Mouse (Mus musculus): Measurements from ENCODE around the gene Rasgrf1. TPM values are rescaled to one million over a fixed set of nuclear protein-coding genes. Genes with fewer than 3 reads are reported as not detected.
"Not testable (repeated sequence)": the region's sequence is repeated elsewhere in the genome, so short reads cannot be mapped to it uniquely, and the experiment has no call there.

Gene Rasgrf1
- total and polyA plus RNA-seq, 3 experiments: not detected

DNA sequence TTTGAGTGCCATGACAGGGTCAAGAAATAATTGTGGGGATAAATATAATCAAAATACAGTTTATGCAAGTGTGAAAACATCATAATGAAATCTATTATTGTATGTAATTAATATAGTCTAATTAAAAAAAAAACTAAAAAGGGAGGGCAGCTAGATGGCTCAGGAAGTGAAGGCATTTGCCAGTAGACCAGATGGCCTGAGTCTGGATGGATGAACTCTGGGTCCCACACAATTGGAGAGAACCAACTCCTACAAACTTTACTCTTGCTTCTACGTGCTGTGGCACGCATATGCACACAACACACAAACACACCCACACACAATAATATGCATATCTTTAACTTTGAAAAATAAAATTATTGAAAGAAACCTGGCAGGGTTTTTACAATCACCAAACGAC, 131.8 kb downstream of the Rasgrf1 start:
- H3K79me2 ChIP-seq (replicated peaks; ENCODE audit: control insufficient read depth, extremely low read depth, insufficient read depth, poor library complexity, severe bottlenecking): no peaks in the 10 kb centered on the region
- peaks cover 3 to 9% of the 10 kb centered on the region in 2 experiments; a peak in 1 of 4 replicates for H3K4me1 ChIP-seq (ENCODE audit: control insufficient read depth in 1 of 2, insufficient read depth in 2 of 2)
- H3K27ac ChIP-seq (ENCODE audit: insufficient read depth, low read depth): no peak overlapping the region
- TF ChIP-seq E2F4 (IDR thresholded peaks at IDR 0.05; ENCODE audit: insufficient replicate concordance, low read depth, low read length): no peak
- TF ChIP-seq RCOR1 (conservative IDR thresholded peaks at IDR 0.05; ENCODE audit: low read depth, low read length): no peak
- no peak for TF ChIP-seq KAT2A (IDR thresholded peaks at IDR 0.05; ENCODE audit: insufficient replicate concordance, low read length)
- TF ChIP-seq PAX5 (IDR thresholded peaks at IDR 0.05; ENCODE audit: low read length): no peak
- no peak for TF ChIP-seq USF1 (IDR thresholded peaks at IDR 0.05; ENCODE audit: low read depth, low read length)
- no peak for TF ChIP-seq JUN (IDR thresholded peaks at IDR 0.05; ENCODE audit: insufficient read depth, low read depth, low read length)
- TF ChIP-seq POLR2A (IDR thresholded peaks at IDR 0.05; ENCODE audit: low read depth, low read length): no peak
- in situ Hi-C loops (cut with MboI; ENCODE audit: low pct_ligation_motif_present, low pct_unique_long_range_greater_than_20kb, low sequenced_read_pairs): no loop called here
- H3K9ac ChIP-seq (ENCODE audit: insufficient read depth, low read depth): no peak overlapping the region
- no peak overlapping the region for H3K4me2 ChIP-seq (ENCODE audit: insufficient read depth, low read depth, poor library complexity, severe bottlenecking)
- H3K4me3 ChIP-seq (replicated peaks in 1 of 3; ENCODE audit: low read depth in 2 of 3, low read length in 2 of 3, poor library complexity in 1 of 3): no peak overlapping the region
- no peaks in the 10 kb centered on the region for H3K36me3 ChIP-seq (replicated peaks in 1 of 2; ENCODE audit: control insufficient read depth in 1 of 2, insufficient read depth in 1 of 2, low read length in 1 of 2)
- no peaks in the 10 kb centered on the region for H3K27me3 ChIP-seq (replicated peaks)
- DNase-seq (ENCODE audit: extremely low read depth): no peak
- dilution Hi-C loops (cut with MboI; ENCODE audit: extremely low pct_ligation_motif_present, extremely low pct_unique_long_range_greater_than_20kb, low sequenced_read_pairs): no loop called here
- no peaks in the 10 kb centered on the region for H3K9me3 ChIP-seq (replicated peaks; ENCODE audit: low read length)

DNA sequence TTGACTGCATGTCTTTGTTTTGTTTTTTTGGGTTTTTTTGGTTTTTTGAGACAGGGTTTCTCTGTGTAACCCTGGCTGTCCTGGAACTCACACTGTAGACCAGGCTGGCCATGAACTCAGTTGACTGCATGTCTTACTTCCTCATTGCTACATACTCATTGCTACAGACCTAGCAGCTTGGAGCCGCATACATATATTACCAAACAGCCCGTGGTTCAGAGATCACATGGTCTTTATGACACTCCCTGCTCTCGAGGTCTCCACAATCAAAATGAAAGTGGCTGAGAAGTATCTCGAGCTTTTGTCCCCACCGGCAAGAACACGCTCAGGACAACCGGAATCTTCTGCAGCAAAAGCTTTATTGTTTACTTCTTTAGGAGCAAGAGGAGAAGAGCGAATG, 133.2 kb downstream of the Rasgrf1 start:
- H3K4me1 ChIP-seq (ENCODE audit: control insufficient read depth in 1 of 2, insufficient read depth in 2 of 2); H3K27me3 ChIP-seq (replicated peaks); H3K9ac ChIP-seq (ENCODE audit: insufficient read depth, low read depth); H3K4me2 ChIP-seq (ENCODE audit: insufficient read depth, low read depth, poor library complexity, severe bottlenecking); H3K4me3 ChIP-seq (replicated peaks in 1 of 3; ENCODE audit: low read depth in 2 of 3, low read length in 2 of 3, poor library complexity in 1 of 3); H3K9me3 ChIP-seq (replicated peaks; ENCODE audit: low read length); DNase-seq (ENCODE audit: extremely low read depth); H3K79me2 ChIP-seq (replicated peaks; ENCODE audit: control insufficient read depth, extremely low read depth, insufficient read depth, poor library complexity, severe bottlenecking); dilution Hi-C loops (cut with MboI; ENCODE audit: extremely low pct_ligation_motif_present, extremely low pct_unique_long_range_greater_than_20kb, low sequenced_read_pairs); in situ Hi-C loops (cut with MboI; ENCODE audit: low pct_ligation_motif_present, low pct_unique_long_range_greater_than_20kb, low sequenced_read_pairs); H3K36me3 ChIP-seq (replicated peaks in 1 of 2; ENCODE audit: control insufficient read depth in 1 of 2, insufficient read depth in 1 of 2, low read length in 1 of 2); H3K27ac ChIP-seq (ENCODE audit: insufficient read depth, low read depth): not testable (repeated sequence)

DNA sequence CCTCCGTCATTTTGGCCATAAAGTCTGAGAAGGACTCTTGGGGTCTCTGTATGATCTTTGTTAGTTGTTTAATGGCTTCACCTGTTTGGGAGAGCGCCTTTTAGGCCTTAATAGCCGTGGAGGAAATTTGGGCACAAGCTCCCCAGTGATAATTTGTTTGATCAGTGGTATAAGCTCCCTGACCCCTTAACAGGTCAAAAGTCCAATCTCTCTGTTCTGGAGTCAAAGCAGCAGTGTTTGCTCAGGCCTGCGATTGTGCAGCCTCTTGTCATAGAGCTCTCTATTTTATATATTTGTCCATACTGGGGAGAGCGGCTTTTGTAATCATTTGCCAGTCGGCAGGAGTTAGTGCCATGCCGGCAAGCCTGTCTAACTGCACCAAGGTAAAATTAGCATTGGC, 135.5 kb downstream of the Rasgrf1 start:
- dilution Hi-C loops (cut with MboI; ENCODE audit: extremely low pct_ligation_motif_present, extremely low pct_unique_long_range_greater_than_20kb, low sequenced_read_pairs) (no loop called here), in situ Hi-C loops (cut with MboI; ENCODE audit: low pct_ligation_motif_present, low pct_unique_long_range_greater_than_20kb, low sequenced_read_pairs) (no loop called here)
- Histone ChIP-seq H3K27me3 (replicated peaks) (no peaks in the 10 kb centered on the region), H3K4me1 (ENCODE audit: control insufficient read depth in 1 of 2, insufficient read depth in 2 of 2) (peaks cover 3 to 10% of the 10 kb centered on the region in 2 experiments; a peak in 1 of 4 replicates), H3K4me3 (replicated peaks in 1 of 3; ENCODE audit: low read depth in 2 of 3, low read length in 2 of 3, poor library complexity in 1 of 3) (no peak overlapping the region), H3K9me3 (replicated peaks; ENCODE audit: low read length) (no peaks in the 10 kb centered on the region), H3K9ac (ENCODE audit: insufficient read depth, low read depth) (no peak overlapping the region), H3K36me3 (replicated peaks in 1 of 2; ENCODE audit: control insufficient read depth in 1 of 2, insufficient read depth in 1 of 2, low read length in 1 of 2) (no peaks in the 10 kb centered on the region), H3K79me2 (replicated peaks; ENCODE audit: control insufficient read depth, extremely low read depth, insufficient read depth, poor library complexity, severe bottlenecking) (no peaks in the 10 kb centered on the region), H3K4me2 (ENCODE audit: insufficient read depth, low read depth, poor library complexity, severe bottlenecking) (no peak overlapping the region), H3K27ac (ENCODE audit: insufficient read depth, low read depth) (no peak overlapping the region)
- TF ChIP-seq UBTF (IDR thresholded peaks at IDR 0.05; ENCODE audit: low read depth, low read length): no peak
- no peak for TF ChIP-seq RCOR1 (conservative IDR thresholded peaks at IDR 0.05; ENCODE audit: low read depth, low read length)
- no peak for TF ChIP-seq ZKSCAN1 (IDR thresholded peaks at IDR 0.05; ENCODE audit: borderline replicate concordance, low read depth, low read length)
- TF ChIP-seq RAD21 (IDR thresholded peaks at IDR 0.05; ENCODE audit: low read depth, low read length): no peak
- no peak for TF ChIP-seq ZNF384 (IDR thresholded peaks at IDR 0.05; ENCODE audit: low read depth, low read length)
- no peak for TF ChIP-seq TBP (conservative IDR thresholded peaks at IDR 0.05; ENCODE audit: low read depth, low read length)
- TF ChIP-seq EP300 (IDR thresholded peaks at IDR 0.05; ENCODE audit: low read length): no peak
- TF ChIP-seq JUND (conservative IDR thresholded peaks at IDR 0.05; ENCODE audit: low read depth, low read length): no peak
- DNase-seq (ENCODE audit: extremely low read depth): no peak
